Mouse (Mus musculus) urinary bladder, postnatal 14 days (tissue): Measurements from ENCODE around the gene Sipa1l1.

Source experiments
- DNase-seq: peaks from one replicate; pipeline ENCODE4 v3.0.0; 2021; ENCODE audit warnings: low spot score

Gene Sipa1l1

DNA sequence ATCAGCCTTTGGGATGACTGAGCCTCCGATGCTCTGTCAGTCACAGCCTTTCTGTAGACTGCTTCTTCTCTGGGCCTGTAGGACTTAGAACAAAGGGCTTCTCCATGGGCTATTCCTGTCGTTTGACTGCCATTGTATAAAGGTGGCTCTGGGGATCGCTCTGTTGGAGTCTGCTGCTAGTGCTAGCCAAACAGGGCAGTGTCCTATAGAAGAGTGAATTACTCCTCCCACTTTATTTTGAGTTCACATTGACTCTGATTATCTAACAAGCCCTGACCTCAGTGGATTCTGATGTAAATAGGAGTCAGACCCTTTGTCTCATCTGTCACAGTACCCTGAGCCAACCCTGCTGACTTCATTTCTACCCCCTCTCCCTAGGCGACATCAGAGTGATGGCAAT is 264.2 kb downstream of the Sipa1l1 start:
- no peak for DNase-seq

DNA sequence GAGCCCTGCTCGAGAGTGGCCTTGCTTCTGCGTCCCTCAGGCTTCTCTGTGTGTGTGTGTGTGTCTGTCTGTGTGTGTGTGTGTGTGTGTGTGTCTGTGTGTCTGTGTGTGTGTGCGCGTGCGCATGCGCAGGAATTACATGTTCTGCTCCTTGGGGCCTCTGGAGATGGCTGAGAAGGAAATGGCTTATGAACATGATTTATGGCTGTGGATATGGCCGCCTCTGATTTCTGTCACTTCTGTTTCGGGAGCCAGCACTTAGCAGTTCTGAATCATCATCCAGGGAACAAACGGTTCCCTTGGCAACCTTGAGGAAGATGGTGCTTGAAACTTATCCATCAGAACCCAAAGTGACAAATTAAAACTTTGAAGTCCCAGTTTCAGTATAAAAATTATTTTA is 265.5 kb downstream of the Sipa1l1 start:
- no peak for DNase-seq

DNA sequence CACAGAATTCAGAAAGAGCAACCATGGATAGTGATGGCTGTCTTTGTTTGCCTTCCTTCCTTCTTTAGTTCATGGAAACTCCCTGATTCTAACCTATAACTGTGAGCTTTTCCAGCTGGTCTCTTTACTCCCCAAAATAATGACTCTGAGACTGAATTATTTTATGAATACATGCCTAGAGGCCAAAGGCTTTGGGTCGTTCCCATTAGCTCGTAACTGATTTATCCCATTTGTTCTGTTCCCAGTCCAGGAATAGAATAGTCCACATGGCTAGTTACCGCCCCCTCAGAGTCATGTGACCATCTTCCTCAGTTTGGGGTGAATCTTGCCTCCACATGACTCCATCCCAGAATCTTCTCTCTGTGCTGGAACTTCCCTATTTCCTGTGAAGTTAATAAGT is 272.4 kb downstream of the Sipa1l1 start:
- no peak for DNase-seq

DNA sequence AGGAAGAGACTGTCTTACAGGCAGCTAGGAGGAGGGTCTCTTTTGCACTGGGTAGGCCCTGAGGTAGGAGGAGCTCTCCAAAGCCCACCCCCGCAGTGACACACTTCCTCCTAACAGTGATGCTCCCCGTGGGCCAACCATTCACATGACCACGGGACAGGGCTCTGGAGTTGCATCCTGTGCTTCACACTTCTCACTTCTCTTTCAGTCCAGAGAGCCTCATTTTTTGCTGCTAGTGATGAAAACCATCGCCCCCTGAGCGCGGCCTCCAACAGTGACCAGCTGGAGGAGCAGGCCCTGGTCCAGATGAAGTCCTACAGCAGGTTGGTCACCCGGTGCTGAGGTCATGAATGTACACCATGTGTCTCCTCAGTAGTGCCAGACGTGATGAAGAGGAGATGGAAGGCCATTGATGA is 277.5 kb downstream of the Sipa1l1 start:
- no peak for DNase-seq

DNA sequence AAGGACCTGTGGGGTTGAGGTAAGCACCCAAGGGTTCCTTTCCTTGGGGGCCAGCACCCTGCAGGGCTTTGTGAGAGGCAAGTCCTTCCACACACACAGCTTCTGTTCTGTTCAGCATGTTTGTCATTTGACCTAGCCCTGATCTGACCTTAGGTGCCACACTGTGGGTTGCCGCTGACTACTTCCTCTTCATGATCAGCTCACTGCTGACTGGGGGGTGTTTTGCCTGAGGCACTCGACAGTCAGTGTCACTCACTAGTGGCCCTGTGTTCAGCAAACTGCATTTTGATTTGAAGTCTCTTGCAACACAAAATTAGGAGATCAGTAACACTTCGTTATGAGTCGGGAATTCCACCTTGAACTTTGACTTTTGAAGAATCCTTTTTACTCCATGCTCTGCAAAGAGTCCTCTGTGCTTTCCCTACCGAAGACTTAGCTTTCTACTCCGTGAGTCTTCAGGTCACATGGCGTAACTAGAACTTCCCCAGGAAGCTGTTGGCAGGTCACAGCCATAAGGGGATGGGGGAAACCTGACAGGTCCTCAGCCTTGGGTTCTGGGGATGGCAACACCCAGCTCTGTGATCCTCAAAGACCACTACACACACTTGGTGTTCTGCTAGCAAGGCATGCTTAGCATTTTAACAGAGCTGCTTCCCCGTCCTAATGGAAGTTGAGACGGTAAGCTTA is 279.2 kb downstream of the Sipa1l1 start:
- DNase-seq: no peak

DNA sequence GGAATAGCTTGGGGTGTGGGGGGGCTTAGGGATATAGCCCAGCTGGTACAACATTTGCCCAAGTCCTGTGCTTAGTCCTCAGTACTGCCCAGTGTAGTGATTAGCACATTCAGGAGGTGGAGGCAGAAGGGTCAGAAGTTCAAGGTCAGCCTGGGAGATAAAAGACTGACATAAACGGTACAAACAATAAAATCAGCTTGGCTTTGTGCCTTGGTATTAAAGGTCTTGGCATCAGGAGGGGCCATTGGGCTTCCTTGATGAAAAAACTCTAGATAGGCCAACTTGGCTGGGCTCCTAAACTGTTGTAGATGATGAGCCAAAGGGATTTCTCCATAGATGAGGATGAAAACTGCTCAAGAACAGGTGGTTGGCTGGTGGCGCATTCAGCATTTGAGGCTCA is 283.3 kb downstream of the Sipa1l1 start:
- DNase-seq: no peak

DNA sequence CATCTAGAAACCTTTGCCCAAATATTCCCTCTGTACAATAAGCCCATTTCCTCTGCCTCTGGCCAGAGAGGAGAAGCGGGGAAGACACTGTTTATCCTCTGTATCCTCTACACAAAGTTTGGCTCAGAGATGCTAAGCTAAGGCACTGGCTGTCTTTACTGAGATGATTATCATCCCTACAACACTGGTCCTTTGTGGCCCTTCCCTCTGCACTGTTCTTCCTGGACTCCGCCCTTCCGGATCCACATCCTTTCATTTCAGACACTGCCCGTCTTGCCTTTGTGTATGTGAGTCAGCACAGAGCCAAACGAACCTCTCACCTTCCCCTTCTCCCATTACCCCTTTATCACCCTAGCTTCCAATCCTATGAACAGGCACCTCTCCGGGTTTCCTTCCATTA is 285.3 kb downstream of the Sipa1l1 start:
- DNase-seq: no peak

DNA sequence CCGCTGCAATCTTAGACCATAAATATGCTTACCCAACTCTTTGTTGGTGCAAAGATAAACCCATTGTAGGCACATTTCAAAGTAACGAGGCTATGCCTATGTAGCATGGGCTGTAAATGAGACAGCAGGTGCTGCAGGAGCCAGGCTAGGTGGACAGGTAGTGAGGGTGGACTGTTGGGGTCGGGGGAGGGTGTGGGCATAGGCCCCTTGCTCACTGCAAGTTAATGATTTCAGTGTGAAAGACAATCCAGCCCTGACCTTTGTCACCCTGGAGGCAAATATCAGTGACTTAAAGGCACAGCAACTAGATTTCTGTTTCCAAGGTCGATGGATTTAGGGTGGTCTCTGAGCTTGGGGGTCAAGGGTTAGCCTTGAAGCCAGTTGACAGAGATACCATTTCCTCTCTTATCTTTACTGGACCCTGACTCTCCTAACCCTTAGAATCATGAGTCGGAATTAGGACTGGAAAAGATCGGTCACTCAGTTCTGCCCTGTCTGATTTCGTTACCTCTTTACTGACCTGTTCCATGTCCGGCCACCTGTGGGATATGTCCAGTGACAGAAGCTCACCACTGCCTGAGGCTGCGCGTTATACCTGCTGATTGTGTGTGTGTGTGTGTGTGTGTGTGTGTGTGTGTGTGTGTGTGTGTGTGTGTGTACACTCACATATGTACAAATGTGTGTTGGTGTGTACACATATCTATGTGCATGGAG is 286.7 kb downstream of the Sipa1l1 start:
- no peak for DNase-seq

DNA sequence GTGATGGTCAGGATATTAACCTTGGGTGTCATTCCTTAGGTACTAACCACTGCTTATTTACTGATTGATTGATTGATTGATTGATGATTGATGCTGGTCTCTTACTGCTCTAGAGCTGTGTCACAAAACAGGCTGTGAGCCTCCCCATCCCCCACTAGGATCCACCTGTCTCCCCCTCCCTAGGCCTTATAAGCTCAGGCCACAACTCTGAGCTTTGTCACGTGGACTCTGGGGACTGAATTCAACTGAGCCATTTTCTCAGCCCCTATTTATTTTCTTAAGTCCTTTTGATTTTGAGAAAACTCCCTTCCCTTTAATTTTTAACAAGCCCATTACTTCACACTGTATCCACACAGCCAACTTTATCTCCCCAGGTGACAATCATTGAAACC is 287.3 kb downstream of the Sipa1l1 start:
- no peak for DNase-seq

DNA sequence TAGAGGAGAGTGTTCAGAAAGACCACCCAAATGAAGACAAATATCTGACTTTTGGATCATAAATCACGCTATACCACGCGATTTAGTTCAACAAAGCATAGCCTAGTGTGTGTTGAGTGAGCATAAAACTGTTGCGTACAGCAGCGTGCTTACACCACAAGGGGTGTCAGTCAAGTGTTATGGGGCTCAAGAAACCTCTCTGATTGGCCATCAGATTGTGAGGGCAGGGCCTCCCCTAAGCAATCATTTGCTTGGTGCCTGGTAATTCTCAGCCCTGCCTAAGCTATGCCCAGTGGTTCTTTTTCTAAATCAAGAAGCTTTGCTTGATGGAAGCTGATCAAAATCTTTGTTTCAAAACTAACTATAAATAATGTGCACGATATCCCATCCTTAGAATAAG is 288.5 kb downstream of the Sipa1l1 start:
- DNase-seq: no peak

DNA sequence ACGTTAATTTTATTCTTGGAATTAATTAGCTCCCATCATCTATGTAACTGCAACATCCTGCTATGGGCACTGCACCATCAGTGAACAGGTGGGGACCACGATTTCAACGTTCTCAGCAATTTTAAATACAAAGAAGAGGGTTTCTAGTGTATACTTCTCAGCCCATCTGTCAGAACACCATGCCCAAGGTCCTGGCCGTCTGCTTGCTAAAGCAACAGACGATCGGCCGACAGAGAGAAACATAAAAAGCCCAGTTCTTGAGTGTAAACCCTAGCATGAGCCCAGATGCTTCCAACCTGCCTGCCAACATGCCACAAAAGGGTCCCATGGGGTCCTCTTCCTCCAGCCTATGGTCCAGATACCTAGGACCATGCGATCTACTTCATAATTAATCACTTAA is 288.9 kb downstream of the Sipa1l1 start:
- no peak for DNase-seq

DNA sequence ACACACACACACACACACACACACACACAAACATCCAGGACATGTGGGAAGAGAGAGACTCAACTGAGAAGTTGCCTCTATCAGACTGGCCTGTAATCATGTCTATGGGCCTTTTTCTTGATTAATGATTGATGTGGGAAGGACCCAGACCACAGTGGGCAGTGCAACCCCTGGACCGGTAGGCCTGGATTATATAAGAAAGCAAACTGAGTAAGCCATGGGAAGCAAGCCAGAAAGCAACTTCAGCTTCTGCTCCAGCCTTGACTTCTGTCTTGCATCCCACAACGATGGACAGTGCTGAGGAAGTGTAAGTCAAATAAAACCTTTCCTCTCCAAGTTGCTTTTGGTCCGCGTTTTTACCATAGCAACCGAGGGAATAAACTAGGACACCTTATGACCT is 298.1 kb downstream of the Sipa1l1 start:
- no peak for DNase-seq

DNA sequence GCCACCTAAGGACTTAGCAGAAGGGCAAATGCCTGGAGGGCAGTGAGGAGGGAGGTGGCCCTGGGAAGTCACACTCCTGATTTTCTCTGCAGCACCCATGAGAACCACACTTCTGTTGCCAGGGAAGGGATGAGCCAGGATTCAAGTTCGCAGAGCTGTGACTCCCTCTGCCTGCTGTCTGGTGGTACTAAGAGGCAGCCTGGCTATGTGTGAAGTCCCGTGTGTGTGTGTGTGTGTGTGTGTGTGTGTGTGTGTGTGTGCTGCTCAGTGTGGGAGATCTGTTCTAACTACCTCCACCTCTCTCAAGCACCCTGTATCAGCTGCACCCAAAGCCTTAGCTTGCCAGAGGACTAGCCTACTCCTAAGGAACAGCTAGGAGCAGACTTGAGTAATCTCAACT is 298.5 kb downstream of the Sipa1l1 start:
- DNase-seq: no peak

DNA sequence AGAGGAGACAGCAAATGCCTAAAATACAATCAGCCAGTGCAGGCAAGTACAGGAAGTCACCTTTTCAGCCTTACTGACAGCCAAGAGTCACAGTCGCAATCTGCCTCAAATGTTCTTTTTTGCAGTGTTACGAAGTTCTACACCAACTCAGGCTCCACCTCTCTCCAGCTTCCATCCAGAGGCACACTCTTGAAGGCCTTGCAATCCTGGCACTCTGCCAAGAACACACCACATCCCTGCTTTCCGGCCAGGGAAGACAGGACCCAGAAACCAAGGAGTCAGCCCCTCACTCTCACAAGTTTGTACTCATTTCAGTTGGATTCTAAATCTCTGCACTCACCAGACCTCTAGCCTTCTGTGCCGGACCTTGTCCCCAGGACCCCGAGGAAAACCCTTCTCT is 299.3 kb downstream of the Sipa1l1 start:
- peak; percentile 54 for DNase-seq

DNA sequence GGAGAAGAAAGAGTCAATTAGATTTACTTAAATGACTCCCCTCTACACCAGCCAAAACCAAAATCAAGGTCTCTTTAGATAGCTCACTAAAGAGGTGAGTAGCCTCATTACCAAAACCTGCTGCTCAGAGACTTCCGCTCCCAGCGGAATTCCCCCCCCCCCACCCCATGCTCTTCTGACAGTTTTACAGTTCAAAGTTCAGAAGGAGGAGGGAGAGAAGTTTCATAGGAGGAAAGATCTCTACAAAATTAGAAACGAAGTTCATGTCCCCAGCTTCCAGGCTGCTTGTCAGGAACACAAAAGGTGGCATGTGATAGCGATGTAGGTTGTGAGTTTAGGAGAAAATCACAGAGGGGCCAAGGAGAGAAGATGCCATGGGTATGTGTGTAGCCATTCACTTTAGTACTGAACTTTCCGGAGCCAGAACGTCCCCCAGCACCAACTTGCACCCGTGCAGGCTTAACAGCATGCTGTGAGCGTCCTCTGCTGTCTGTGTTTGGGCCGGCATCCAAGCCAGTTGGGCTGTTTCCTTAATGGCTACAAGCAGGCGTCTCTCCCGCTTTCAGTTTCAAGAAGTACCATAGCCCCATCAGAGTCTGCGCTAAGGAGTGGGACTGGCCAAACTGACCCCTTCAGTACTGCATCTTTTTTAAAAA is 300.7 kb downstream of the Sipa1l1 start:
- DNase-seq: peak; percentile 89

DNA sequence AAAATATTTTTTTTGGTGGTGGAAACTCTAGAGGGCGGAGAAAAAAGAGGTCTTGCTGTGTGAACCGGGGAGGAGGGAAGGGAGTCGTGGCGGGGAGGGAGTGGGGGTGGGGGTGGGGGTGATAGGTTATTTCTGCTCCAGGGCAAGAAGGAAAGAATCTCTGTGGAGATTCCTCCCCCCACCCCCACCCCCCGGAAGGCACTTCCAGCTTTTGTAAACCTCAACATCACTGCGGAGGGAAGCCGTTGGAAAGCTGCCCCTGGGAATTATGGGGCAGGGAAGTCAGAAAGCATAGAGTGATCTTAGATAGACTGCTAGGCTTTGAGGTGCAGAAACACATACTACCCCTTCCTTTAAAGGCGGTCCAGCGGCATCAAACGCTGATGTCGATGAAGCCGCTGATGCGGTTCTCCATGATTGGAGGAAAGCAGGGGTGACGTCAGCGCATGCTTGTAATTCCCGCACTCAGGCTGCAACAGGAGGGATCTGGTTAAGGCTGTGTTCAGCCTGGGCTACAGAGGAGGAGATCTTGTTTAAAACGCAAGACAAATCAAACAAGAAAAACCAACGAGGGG is 301.3 kb downstream of the Sipa1l1 start:
- DNase-seq: peak; percentile 84

DNA sequence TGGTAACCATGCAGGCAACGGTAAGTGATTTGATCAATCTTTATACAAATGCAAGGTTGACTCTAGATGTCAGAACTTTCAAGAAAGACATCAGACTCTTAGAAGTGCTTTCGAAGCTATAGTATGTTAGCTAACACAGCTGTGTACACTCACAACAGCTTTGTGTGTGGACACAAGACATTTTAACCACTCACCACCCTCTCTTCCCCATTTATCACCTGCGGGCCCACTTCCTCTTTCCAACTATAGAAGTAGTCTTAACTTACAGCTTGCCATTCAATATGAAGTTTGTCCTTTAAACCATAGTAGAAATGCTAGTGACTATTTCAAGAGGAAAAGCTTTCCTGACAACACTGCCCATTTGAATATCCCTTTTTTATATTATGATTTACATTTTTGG is 303.7 kb downstream of the Sipa1l1 start:
- no peak for DNase-seq

DNA sequence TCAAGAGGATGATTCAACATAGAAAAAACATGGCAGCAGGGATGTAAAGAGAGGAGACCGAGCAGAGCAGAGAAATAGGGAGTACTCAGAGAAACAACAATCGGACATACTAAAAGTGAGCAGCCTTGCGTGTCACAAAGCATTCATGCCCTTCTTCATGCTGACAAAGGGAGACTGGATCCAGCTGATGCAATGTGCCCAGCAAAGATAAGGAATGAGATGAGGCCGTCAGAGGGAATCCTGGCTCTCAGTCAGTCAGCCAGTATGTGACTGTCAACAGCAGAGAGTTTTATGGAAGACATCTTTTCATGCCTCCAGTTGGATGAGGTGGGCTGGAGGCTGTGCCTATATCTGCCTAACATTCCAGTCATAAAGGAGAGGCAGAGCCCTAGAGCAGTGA is 304.1 kb downstream of the Sipa1l1 start:
- DNase-seq: no peak

DNA sequence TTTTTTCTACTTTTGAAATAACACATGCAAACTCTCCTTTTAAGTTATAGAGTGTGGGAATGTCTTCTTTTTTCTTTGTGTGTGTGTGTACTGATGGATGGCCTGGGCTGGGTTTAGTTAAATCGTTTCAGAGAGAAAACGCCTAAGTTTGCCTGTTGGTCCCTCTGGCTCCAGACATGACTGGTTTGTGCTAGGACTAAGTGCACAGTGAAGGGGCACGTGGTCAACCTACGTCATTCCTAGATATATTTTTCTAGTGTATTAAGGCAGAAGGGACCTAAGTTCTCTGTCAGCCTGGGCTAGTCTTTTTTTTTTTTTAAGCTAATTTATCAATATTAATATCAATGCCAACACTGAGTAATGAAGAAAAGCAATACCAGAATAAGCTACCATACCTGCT is 305.3 kb downstream of the Sipa1l1 start:
- DNase-seq: no peak

DNA sequence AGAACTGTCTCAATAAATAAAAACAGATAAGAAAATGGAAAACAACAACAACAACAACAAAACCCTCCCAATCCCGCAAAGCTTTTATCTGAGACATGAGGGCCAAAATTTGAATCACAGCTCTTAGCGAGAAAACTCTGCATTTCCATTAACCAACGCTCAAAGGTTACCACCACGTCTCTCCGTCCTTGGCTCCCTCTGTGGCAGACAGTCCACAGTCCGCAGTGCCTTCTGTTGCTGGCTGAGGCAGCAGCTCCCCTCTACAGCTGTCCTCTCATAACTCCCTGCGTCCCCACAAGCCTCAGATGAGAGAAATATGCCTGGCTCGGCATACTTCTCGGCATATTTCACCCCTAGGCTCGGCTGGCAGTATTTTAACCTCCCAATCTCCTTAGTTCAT is 306.9 kb downstream of the Sipa1l1 start:
- no peak for DNase-seq

DNA sequence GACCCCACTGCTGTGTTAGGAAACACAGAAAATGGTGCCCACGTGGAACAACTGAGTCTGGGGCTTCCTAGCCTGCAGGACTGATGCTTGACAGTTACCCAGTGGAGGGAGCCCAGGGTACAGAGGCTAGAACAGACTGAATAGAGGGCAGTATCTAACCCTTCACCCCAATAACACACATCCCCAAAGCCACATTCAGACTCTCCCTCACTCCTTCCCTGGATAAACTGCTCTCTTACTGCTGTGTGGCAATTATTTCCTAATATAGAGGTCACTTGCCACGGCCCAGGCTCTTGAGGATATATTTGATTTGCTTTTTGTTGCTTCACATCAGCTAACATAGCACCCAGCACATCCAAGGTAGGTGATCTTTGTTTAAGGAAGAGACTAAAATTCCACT is 307.5 kb downstream of the Sipa1l1 start:
- DNase-seq: no peak

DNA sequence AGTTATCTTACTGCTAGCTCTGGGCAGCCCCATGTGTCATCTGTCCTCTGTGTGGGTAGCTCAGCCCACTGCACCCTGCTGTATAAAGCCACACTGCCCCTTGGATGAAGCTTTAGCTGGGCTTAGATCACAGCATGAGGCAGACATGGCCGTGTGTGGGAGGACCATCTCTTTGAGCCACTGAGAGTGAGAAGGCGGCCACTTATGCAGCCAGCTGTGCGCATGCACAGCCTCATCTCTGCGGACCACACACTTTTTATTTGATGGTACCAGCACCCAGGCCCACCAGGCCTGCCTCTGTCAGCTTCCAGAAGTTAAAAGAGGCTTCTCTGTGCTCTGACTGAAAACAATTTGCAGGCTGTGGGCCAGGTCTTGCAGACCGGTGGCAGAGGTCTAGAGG is 308.7 kb downstream of the Sipa1l1 start:
- no peak for DNase-seq

DNA sequence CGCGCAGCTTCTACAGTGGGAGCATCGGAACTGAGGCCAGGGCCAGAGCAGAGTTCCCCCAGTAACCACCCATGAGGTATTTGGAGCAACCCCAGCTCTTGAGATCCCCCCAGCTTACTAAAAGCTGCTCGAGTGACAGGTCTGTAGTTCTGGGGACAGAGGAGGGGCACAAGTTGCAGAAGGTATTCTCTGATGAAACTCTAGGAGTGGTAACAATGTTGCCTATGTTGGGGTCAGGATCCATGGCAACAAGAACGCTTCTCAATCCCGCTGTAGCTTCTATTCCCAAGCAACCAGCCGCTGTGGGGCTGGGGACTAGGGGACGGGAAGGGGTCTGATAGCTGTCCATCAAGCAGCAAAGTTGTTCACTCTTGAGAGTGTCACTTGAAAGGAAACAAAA is 309.1 kb downstream of the Sipa1l1 start:
- no peak for DNase-seq
